Mouse (Mus musculus): ENCODE measurements at regions not wholly inside any gene's neighbourhood (a gene's known extent, or its start where the extent isn't known, plus 50 kb on each side); places are given as distances from the start of the nearest gene placed in this dataset.

- no peak for DNase-seq (ENCODE audit: low spot score in 2 of 2)
- intact Hi-C loops (cut with DNase I): no loop called here
Measured at GRCm38 (mm10) chr1:189099121-189099520, 91.5 kb upstream of the Kctd3 start.

- intact Hi-C loops (cut with DNase I): no loop called here
- DNase-seq (ENCODE audit: low spot score in 2 of 2): no peak
Measured at GRCm38 (mm10) chr1:189092819-189093218, 85.2 kb upstream of the Kctd3 start.

- intact Hi-C loops (cut with DNase I): no loop called here
- no peak for DNase-seq (ENCODE audit: low spot score in 2 of 2)
Measured at GRCm38 (mm10) chr1:189085245-189085644, 77.6 kb upstream of the Kctd3 start.

GRCm38 (mm10) chr1:189081267-189081666 is 73.6 kb upstream of the Kctd3 start:
- no peak for DNase-seq (ENCODE audit: low spot score in 2 of 2)
- intact Hi-C loops (cut with DNase I): no loop called here

GRCm38 (mm10) chr1:189080797-189081196 is 73.2 kb upstream of the Kctd3 start:
- DNase-seq (ENCODE audit: low spot score in 2 of 2): peak; percentile 24 to 38
- intact Hi-C loops (cut with DNase I): no loop called here

- DNase-seq (ENCODE audit: low spot score in 2 of 2): no peak
- intact Hi-C loops (cut with DNase I): no loop called here
Measured at GRCm38 (mm10) chr1:189079451-189080410, 72.1 kb upstream of the Kctd3 start.

- no peak for DNase-seq (ENCODE audit: low spot score in 2 of 2)
- intact Hi-C loops (cut with DNase I): no loop called here
Measured at GRCm38 (mm10) chr1:189077861-189078260, 70.2 kb upstream of the Kctd3 start.

GRCm38 (mm10) chr1:189076276-189076675 is 68.6 kb upstream of the Kctd3 start:
- intact Hi-C loops (cut with DNase I): no loop called here

GRCm38 (mm10) chr1:189075671-189076070 is 68.0 kb upstream of the Kctd3 start:
- DNase-seq (ENCODE audit: low spot score in 2 of 2): no peak
- intact Hi-C loops (cut with DNase I): no loop called here

More at GRCm38 (mm10) chr1:189076276-189076675, 68.6 kb upstream of the Kctd3 start:
- no peak for DNase-seq (ENCODE audit: low spot score in 2 of 2)

- DNase-seq (ENCODE audit: low spot score in 2 of 2): no peak
- intact Hi-C loops (cut with DNase I): no loop called here
Measured at GRCm38 (mm10) chr1:189072516-189072915, 64.9 kb upstream of the Kctd3 start.

GRCm38 (mm10) chr1:189068204-189068603 is 60.6 kb upstream of the Kctd3 start:
- intact Hi-C loops (cut with DNase I): no loop called here
- DNase-seq (ENCODE audit: low spot score in 2 of 2): no peak

- DNase-seq (ENCODE audit: low spot score in 2 of 2): no peak
- intact Hi-C loops (cut with DNase I): no loop called here
Measured at GRCm38 (mm10) chr1:189067204-189067960, 59.7 kb upstream of the Kctd3 start.

- intact Hi-C loops (cut with DNase I): no loop called here
- no peak for DNase-seq (ENCODE audit: low spot score in 2 of 2)
Measured at GRCm38 (mm10) chr1:189066446-189067151, 59.0 kb upstream of the Kctd3 start.

- intact Hi-C loops (cut with DNase I): no loop called here
- no peak for DNase-seq (ENCODE audit: low spot score in 2 of 2)
Measured at GRCm38 (mm10) chr1:189065152-189065910, 57.7 kb upstream of the Kctd3 start.

- no peak for DNase-seq (ENCODE audit: low spot score in 2 of 2)
- intact Hi-C loops (cut with DNase I): no loop called here
Measured at GRCm38 (mm10) chr1:189064629-189065028, 57.0 kb upstream of the Kctd3 start.

GRCm38 (mm10) chr1:189063699-189064098 is 56.1 kb upstream of the Kctd3 start:
- no peak for DNase-seq (ENCODE audit: low spot score in 2 of 2)
- intact Hi-C loops (cut with DNase I): no loop called here

GRCm38 (mm10) chr1:189063209-189063608 is 55.6 kb upstream of the Kctd3 start:
- intact Hi-C loops (cut with DNase I): no loop called here
- no peak for DNase-seq (ENCODE audit: low spot score in 2 of 2)
